Mouse (Mus musculus) large intestine, adult 2 months (tissue): ENCODE data around the gene Pomgnt2. TPM values are rescaled to one million over a fixed set of nuclear protein-coding genes. Genes with fewer than 3 reads are reported as not detected.

Experiments used
- DNase-seq: peaks from one replicate; pipeline ENCODE4 v3.0.0-alpha.2; 2012; ENCODE audit warnings: low read depth, low spot score
- WGBS: fragments of 180-500 bp; shearing (Covaris S2); methylation state at CpG from one replicate; pipeline ENCODE4 v1.1.7; 2018; 5-methylcytosine and 5-hydroxymethylcytosine counted together
- polyA plus RNA-seq: library from polyadenylated mRNA; depleted of rRNA; stranded (reverse); fragments of >200 nt; gene quantifications from 2 replicates; pipeline ENCODE4 v1.2.3, GENCODE M21; 2012

The Pomgnt2 gene
- polyA plus RNA-seq, 1 experiment, result 8.2 TPM

GRCm38 (mm10) chr9:121975321-121975720 lies 21.6 kb downstream of the Pomgnt2 start:
- WGBS, result 53% methylated on average over 2 of the region's 2 CpGs
- DNase-seq, result no peak

- DNase-seq, result no peak
- 69% methylated on average over 12 of the region's 12 CpGs for WGBS
These were observed 22.5 kb downstream of the Pomgnt2 start for GRCm38 (mm10) chr9:121974141-121974986.

GRCm38 (mm10) chr9:121973207-121973606 lies 23.7 kb downstream of the Pomgnt2 start:
- no peak for DNase-seq
- WGBS, result 73% methylated on average over 1 of the region's 1 CpGs

GRCm38 (mm10) chr9:121969841-121970381 lies 27.0 kb downstream of the Pomgnt2 start:
- 30% methylated on average over 5 of the region's 5 CpGs for WGBS
- DNase-seq, result no peak

GRCm38 (mm10) chr9:121968258-121968657 lies 28.7 kb downstream of the Pomgnt2 start:
- WGBS, result 56% methylated on average over 5 of the region's 5 CpGs
- DNase-seq, result no peak

- DNase-seq, result no peak
- WGBS, result 87% methylated on average over 7 of the region's 7 CpGs
These were observed 32.0 kb downstream of the Pomgnt2 start for GRCm38 (mm10) chr9:121964941-121965340.

- no peak for DNase-seq
- WGBS, result 56% methylated on average over 7 of the region's 7 CpGs
These were observed 36.8 kb downstream of the Pomgnt2 start for GRCm38 (mm10) chr9:121959966-121960635.

GRCm38 (mm10) chr9:121952596-121952995 lies 44.3 kb downstream of the Pomgnt2 start:
- 77% methylated on average over 6 of the region's 6 CpGs for WGBS

GRCm38 (mm10) chr9:121951114-121951423 lies 45.8 kb downstream of the Pomgnt2 start:
- DNase-seq, result no peak
- 44% methylated on average over 4 of the region's 4 CpGs for WGBS

More at GRCm38 (mm10) chr9:121952596-121952995, 44.3 kb downstream of the Pomgnt2 start:
- no peak for DNase-seq

GRCm38 (mm10) chr9:121950418-121951113 lies 46.3 kb downstream of the Pomgnt2 start, which contains the start of gene Fam198a:
Gene Fam198a (plus strand): TSS chr9:121950988.
- WGBS, result 5% methylated on average over 14 of the region's 14 CpGs
- DNase-seq, result no peak

- DNase-seq, result no peak
- 72% methylated on average over 4 of the region's 4 CpGs for WGBS
These were observed 48.5 kb downstream of the Pomgnt2 start for GRCm38 (mm10) chr9:121948431-121948830.

GRCm38 (mm10) chr9:121947784-121948183 lies 49.1 kb downstream of the Pomgnt2 start:
- no peak for DNase-seq
- WGBS, result 6% methylated on average over 4 of the region's 4 CpGs

- 79% methylated on average over 3 of the region's 3 CpGs for WGBS
- no peak for DNase-seq
These were observed 53.3 kb downstream of the Pomgnt2 start for GRCm38 (mm10) chr9:121943628-121944027.

- WGBS, result 80% methylated on average over 3 of the region's 3 CpGs
These were observed 53.9 kb downstream of the Pomgnt2 start for GRCm38 (mm10) chr9:121943005-121943404.

GRCm38 (mm10) chr9:121937944-121938355 lies 59.0 kb downstream of the Pomgnt2 start:
- WGBS, result 51% methylated on average over 21 of the region's 21 CpGs
- DNase-seq, result no peak

More at GRCm38 (mm10) chr9:121943005-121943404, 53.9 kb downstream of the Pomgnt2 start:
- DNase-seq, result no peak

GRCm38 (mm10) chr9:121937451-121937864 lies 59.5 kb downstream of the Pomgnt2 start:
- 59% methylated on average over 6 of the region's 6 CpGs for WGBS
- no peak for DNase-seq

GRCm38 (mm10) chr9:121936952-121937351 lies 60.0 kb downstream of the Pomgnt2 start:
- WGBS, result 56% methylated on average over 1 of the region's 1 CpGs
- no peak for DNase-seq

GRCm38 (mm10) chr9:121934856-121935255 lies 62.1 kb downstream of the Pomgnt2 start:
- DNase-seq, result no peak
- WGBS, result 80% methylated on average over 4 of the region's 4 CpGs
